Mouse (Mus musculus) intestine, embryonic 14.5 days (tissue): ENCODE measurements around the gene Mettl1. TPM values are rescaled to one million over a fixed set of nuclear protein-coding genes. Genes with fewer than 3 reads are reported as not detected.

Source experiments
- ATAC-seq: fragments of 200-750 bp; cut with Nextera tagmentation; replicated peaks from 2 replicates; pipeline ENCODE4 v1.8.0; 2017; ENCODE audit warnings: low read depth, moderate number of reproducible peaks, moderate TSS enrichment, moderate library complexity; ENCODE audit not compliant: low FRiP score, low TSS enrichment
- DNase-seq: peaks from one replicate; pipeline ENCODE4 v3.0.0-alpha.2; 2018; ENCODE audit warnings: low spot score
- H3K27ac ChIP-seq: fragments of 300-500 bp; sonication (generic); 2 replicates; pipeline ENCODE4 v1.5.1; 2014; ENCODE audit warnings: low read depth, mild to moderate bottlenecking, control low read depth
- H3K27me3 ChIP-seq: fragments of 300-500 bp; sonication (generic); replicated peaks from 2 replicates; pipeline ENCODE4 v1.6.1; 2014; ENCODE audit warnings: low read length, control low read depth; ENCODE audit not compliant: control insufficient read depth, insufficient read depth
- H3K36me3 ChIP-seq: fragments of 300-500 bp; sonication (generic); 2 replicates; pipeline ENCODE4 v1.6.1; 2014; ENCODE audit warnings: low read length, control low read depth; ENCODE audit not compliant: control insufficient read depth, insufficient read depth
- H3K4me1 ChIP-seq: fragments of 300-500 bp; sonication (generic); replicated peaks from 2 replicates; pipeline ENCODE4 v1.6.1; 2014; ENCODE audit warnings: low read length, control low read depth, mixed read lengths; ENCODE audit not compliant: control insufficient read depth, insufficient read depth
- H3K4me2 ChIP-seq: fragments of 300-500 bp; sonication (generic); 2 replicates; pipeline ENCODE4 v1.6.1; 2014; ENCODE audit warnings: low read length
- H3K4me3 ChIP-seq: fragments of 300-500 bp; sonication (generic); 2 replicates; pipeline ENCODE4 v1.5.1; 2014; ENCODE audit warnings: low read depth, low read length, control low read depth, mixed read lengths
- H3K9ac ChIP-seq: fragments of 300-500 bp; sonication (generic); 2 replicates; pipeline ENCODE4 v1.6.1; 2014; ENCODE audit warnings: mild to moderate bottlenecking, low read length
- H3K9me3 ChIP-seq: fragments of 300-500 bp; sonication (generic); 2 replicates; pipeline ENCODE4 v1.6.1; 2016; ENCODE audit warnings: low read length, control low read depth; ENCODE audit not compliant: control insufficient read depth
- WGBS: fragments of 180-500 bp; shearing (Covaris S2); extraction: QIAGEN DNeasy Blood & Tissue Kit; methylation state at CpG from one replicate; pipeline ENCODE4 v1.1.7; 2014; 5-methylcytosine and 5-hydroxymethylcytosine counted together
- polyA plus RNA-seq: library from polyadenylated mRNA; unstranded; fragments of >200 nt; fragmentation: Nextera tagmentation; extraction: Ambion mirVana; gene quantifications from 2 replicates; pipeline ENCODE4 v1.2.1, GENCODE M21; 2014

Gene Mettl1
- polyA plus RNA-seq, 1 experiment from 2014 or later = 65.2 TPM

- Histone ChIP-seq H3K27ac (no peak overlapping the region), H3K4me3 (peak overlapping the region; percentile 16), H3K9ac (no peak overlapping the region), H3K4me1 (no peaks in the 10 kb centered on the region), H3K27me3 (peaks cover 51% of the 10 kb centered on the region), H3K4me2 (peak overlapping the region; percentile 31), H3K36me3 (peaks cover 14% of the 10 kb centered on the region; the same call in 1 of the 2 replicates), H3K9me3 (no peaks in the 10 kb centered on the region)
- DNase-seq = no peak
- 4% methylated on average over 29 of the region's 29 CpGs for WGBS
- peak; percentile 34; the same call in 1 of the 2 replicates for ATAC-seq
Observed at GRCm38 (mm10) chr10:127049395-127050118, 8.3 kb downstream of the Mettl1 start.

GRCm38 (mm10) chr10:127050119-127050474 lies 8.9 kb downstream of the Mettl1 start:
- 19% methylated on average over 10 of the region's 10 CpGs for WGBS
- DNase-seq = no peak
- H3K4me2 ChIP-seq = no peak overlapping the region
- H3K9me3 ChIP-seq = no peaks in the 10 kb centered on the region
- H3K4me3 ChIP-seq = no peak overlapping the region
- no peak overlapping the region for H3K9ac ChIP-seq
- no peaks in the 10 kb centered on the region for H3K4me1 ChIP-seq
- ATAC-seq = no peak; the same call in 1 of the 2 replicates
- peaks cover 12% of the 10 kb centered on the region; the same call in 1 of the 2 replicates for H3K36me3 ChIP-seq
- H3K27ac ChIP-seq = no peak overlapping the region
- H3K27me3 ChIP-seq = peaks cover 51% of the 10 kb centered on the region

GRCm38 (mm10) chr10:127054646-127055045 lies 13.4 kb downstream of the Mettl1 start:
- H3K36me3 ChIP-seq = peaks cover 21% of the 10 kb centered on the region
- no peak overlapping the region for H3K4me2 ChIP-seq
- peaks cover 27% of the 10 kb centered on the region for H3K27me3 ChIP-seq
- H3K9me3 ChIP-seq = no peaks in the 10 kb centered on the region
- H3K27ac ChIP-seq = no peak overlapping the region
- DNase-seq (no peak), ATAC-seq (no peak)
- peaks cover 10% of the 10 kb centered on the region for H3K4me1 ChIP-seq
- no peak overlapping the region for H3K4me3 ChIP-seq
- 52% methylated on average over 4 of the region's 4 CpGs for WGBS
- no peak overlapping the region for H3K9ac ChIP-seq

GRCm38 (mm10) chr10:127055406-127055805 lies 14.2 kb downstream of the Mettl1 start:
- Histone ChIP-seq H3K27ac (no peak overlapping the region), H3K4me3 (no peak overlapping the region), H3K9ac (no peak overlapping the region), H3K4me1 (peaks cover 10% of the 10 kb centered on the region), H3K4me2 (no peak overlapping the region), H3K36me3 (peaks cover 21% of the 10 kb centered on the region), H3K9me3 (no peaks in the 10 kb centered on the region), H3K27me3 (peaks cover 21% of the 10 kb centered on the region)
- ATAC-seq (no peak), DNase-seq (no peak)
- WGBS = 90% methylated on average over 8 of the region's 8 CpGs

GRCm38 (mm10) chr10:127056490-127056889 lies 15.3 kb downstream of the Mettl1 start:
- Histone ChIP-seq H3K4me2 (no peak overlapping the region), H3K27me3 (peaks cover 12% of the 10 kb centered on the region; the same call in 1 of the 2 replicates), H3K4me3 (no peak overlapping the region), H3K4me1 (peaks cover 10% of the 10 kb centered on the region), H3K36me3 (peaks cover 21% of the 10 kb centered on the region), H3K27ac (no peak overlapping the region), H3K9ac (no peak overlapping the region), H3K9me3 (no peaks in the 10 kb centered on the region)
- ATAC-seq (no peak), DNase-seq (no peak)
- WGBS = 88% methylated on average over 20 of the region's 20 CpGs

GRCm38 (mm10) chr10:127058161-127058560 lies 16.9 kb downstream of the Mettl1 start:
- no peak for ATAC-seq
- under 1% methylated on average over 9 of the region's 9 CpGs for WGBS
- no peaks in the 10 kb centered on the region for H3K9me3 ChIP-seq
- DNase-seq = peak; percentile 91
- H3K4me2 ChIP-seq = peak overlapping the region; percentile 85
- peaks cover 18% of the 10 kb centered on the region for H3K4me1 ChIP-seq
- 0 out of 2 replicates have a peak, but pooled peaks cover 3% of the 10 kb centered on the region for H3K27me3 ChIP-seq
- H3K27ac ChIP-seq = no peak overlapping the region
- H3K9ac ChIP-seq = no peak overlapping the region
- H3K4me3 ChIP-seq = peak overlapping the region; percentile 68
- peaks cover 21% of the 10 kb centered on the region for H3K36me3 ChIP-seq

- Histone ChIP-seq H3K36me3 (peaks cover 21% of the 10 kb centered on the region), H3K9ac (no peak overlapping the region), H3K9me3 (no peaks in the 10 kb centered on the region), H3K27me3 (0 out of 2 replicates have a peak, but pooled peaks cover 3% of the 10 kb centered on the region), H3K27ac (no peak overlapping the region), H3K4me3 (peak overlapping the region; percentile 68), H3K4me1 (peaks cover 18% of the 10 kb centered on the region), H3K4me2 (peak overlapping the region; percentile 85)
- DNase-seq = no peak
- no peak for ATAC-seq
- 8% methylated on average over 8 of the region's 8 CpGs for WGBS
Observed at GRCm38 (mm10) chr10:127058708-127059107, 17.5 kb downstream of the Mettl1 start.

- Histone ChIP-seq H3K4me3 (peak overlapping the region; percentile 68), H3K9me3 (no peaks in the 10 kb centered on the region), H3K4me2 (peak overlapping the region; percentile 85), H3K27me3 (0 out of 2 replicates have a peak, but pooled peaks cover 3% of the 10 kb centered on the region), H3K4me1 (peaks cover 18% of the 10 kb centered on the region), H3K36me3 (peaks cover 17% of the 10 kb centered on the region), H3K27ac (0 out of 2 replicates have a peak overlapping the region, but pooled peaks have one; percentile 47), H3K9ac (peak overlapping the region; percentile 77)
- WGBS = under 1% methylated on average over 63 of the region's 92 CpGs
- DNase-seq (no peak), ATAC-seq (no peak)
Observed at GRCm38 (mm10) chr10:127059174-127059967, 18.2 kb downstream of the Mettl1 start.
